Mouse (Mus musculus): ENCODE data around the gene Zdhhc25.
A peak's percentile ranks its signal among the peaks of the same experiment; 100 is the strongest.

Gene Zdhhc25

DNA sequence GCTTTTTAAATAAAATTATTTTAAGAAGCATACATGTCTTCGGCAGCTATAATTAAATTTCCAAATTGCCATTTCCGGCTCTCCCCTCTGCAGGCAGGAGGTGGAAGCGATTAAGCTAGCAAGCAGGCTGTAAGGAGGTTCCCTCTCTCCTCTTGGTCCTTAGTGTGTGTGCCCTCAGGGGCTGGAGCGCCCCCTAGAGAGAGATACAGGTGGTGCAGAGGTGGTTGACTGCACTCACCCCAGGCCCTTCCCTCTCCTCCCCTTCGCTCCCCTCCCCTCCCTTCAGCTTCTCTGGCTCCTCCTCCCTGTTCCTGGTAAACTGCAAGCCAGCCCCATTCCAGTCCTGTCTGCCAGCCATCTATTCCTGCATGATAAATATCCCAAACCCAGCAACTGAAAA, 35.1 kb downstream of the Zdhhc25 start:
- DNase-seq: no peak

DNA sequence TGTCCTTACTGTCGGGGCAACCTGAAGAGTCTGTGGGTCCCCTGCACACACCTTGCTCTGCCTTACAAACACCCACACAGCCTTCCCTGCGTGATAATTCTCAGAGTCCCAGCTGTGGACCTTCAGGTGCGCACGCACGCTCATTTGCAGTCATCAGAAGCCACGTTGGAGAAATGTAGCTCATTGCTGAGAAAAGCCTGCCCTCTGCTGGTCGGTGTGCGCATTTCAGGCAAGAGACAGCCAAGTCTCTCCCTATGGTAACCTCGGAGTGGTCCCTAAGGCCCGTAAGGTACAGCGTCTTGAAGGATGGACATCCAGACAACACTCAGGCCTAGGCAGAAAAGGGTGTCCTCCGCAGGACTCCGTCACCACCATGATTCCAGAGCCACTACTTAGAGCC, 50.9 kb downstream of the Zdhhc25 start:
- peak; percentile 41 to 47 for DNase-seq
